Mouse (Mus musculus): ENCODE results near the gene Pfn3. TPM values are rescaled to one million over a fixed set of nuclear protein-coding genes. Genes with fewer than 3 reads are reported as not detected.
A peak's percentile ranks its signal among the peaks of the same experiment; 100 is the strongest.

Gene Pfn3
- polyA plus RNA-seq, 1 experiment from 2014 or later, result not detected

DNA sequence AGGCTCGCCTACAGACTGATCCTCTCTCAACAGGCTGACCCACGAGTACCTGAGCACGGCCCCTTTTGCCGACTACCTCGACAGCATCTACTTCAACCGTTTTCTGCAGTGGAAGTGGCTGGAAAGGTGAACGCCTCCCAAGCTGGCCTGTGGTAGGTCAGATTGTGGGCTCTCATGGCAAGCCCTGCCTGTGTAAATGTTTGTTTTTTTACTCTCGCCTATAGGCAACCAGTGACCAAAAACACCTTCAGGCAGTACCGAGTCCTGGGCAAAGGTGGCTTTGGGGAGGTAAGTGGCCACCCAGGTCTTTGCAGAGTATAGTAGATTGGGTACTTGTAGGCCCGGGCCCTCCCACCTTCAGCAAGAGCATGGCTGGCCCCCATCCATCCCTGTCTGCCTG lies 36.3 kb upstream of the Pfn3 start:
- 87% methylated on average over 10 of the region's 10 CpGs for WGBS
- TF ChIP-seq CTCF (IDR thresholded peaks at IDR 0.05; ENCODE audit: low read depth), result no peak
- Histone ChIP-seq H3K4me3 (ENCODE audit: low read depth, low read length) (no peak overlapping the region), H3K36me3 (ENCODE audit: control insufficient read depth, insufficient read depth) (peaks cover 51% of the 10 kb centered on the region), H3K27ac (ENCODE audit: low read depth, low read length) (0 out of 2 replicates have a peak overlapping the region, but pooled peaks have one; percentile 23), H3K27me3 (replicated peaks; ENCODE audit: control insufficient read depth, insufficient read depth, low read length) (no peaks in the 10 kb centered on the region), H3K4me2 (replicated peaks; ENCODE audit: low read depth) (no peak overlapping the region), H3K9me3 (ENCODE audit: control insufficient read depth) (no peaks in the 10 kb centered on the region), H3K9ac (ENCODE audit: low read depth, low read length) (no peak overlapping the region), H3K4me1 (replicated peaks; ENCODE audit: control insufficient read depth, insufficient read depth, low read length) (peaks cover 5% of the 10 kb centered on the region)
- ATAC-seq, result no peak

DNA sequence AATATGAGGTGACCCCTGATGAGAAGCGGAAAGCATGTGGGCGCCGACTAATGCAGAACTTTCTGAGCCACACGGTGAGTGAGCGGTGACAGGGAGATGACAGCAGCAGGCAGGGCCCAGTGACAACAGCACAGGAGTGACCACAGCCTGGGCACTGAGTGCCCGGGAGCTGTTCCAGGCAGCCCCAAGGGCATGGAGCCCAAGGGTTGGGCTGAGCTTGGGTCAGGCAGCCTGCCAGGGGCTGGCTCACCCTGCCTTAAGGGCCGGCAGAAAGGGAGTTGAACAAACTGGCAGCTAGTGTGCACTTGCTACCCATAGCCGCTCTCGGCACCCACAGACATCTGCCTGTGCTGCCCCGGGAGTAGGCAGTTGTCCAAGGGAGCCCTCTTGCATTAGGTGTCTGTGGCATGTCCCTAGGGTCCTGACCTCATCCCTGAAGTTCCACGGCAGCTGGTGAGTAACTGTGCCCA lies 35.5 kb upstream of the Pfn3 start:
- peaks cover 12% of the 10 kb centered on the region for H3K4me1 ChIP-seq (replicated peaks; ENCODE audit: control insufficient read depth, insufficient read depth, low read length)
- ATAC-seq, result no peak
- TF ChIP-seq CTCF (IDR thresholded peaks at IDR 0.05; ENCODE audit: low read depth), result no peak
- H3K36me3 ChIP-seq (ENCODE audit: control insufficient read depth, insufficient read depth), result peaks cover 44% of the 10 kb centered on the region
- no peak overlapping the region for H3K27ac ChIP-seq (ENCODE audit: low read depth, low read length)
- WGBS, result 94% methylated on average over 11 of the region's 11 CpGs
- H3K9me3 ChIP-seq (ENCODE audit: control insufficient read depth), result no peaks in the 10 kb centered on the region
- H3K27me3 ChIP-seq (replicated peaks; ENCODE audit: control insufficient read depth, insufficient read depth, low read length), result no peaks in the 10 kb centered on the region
- no peak overlapping the region for H3K4me2 ChIP-seq (replicated peaks; ENCODE audit: low read depth)
- H3K9ac ChIP-seq (ENCODE audit: low read depth, low read length), result no peak overlapping the region
- H3K4me3 ChIP-seq (ENCODE audit: low read depth, low read length), result no peak overlapping the region

DNA sequence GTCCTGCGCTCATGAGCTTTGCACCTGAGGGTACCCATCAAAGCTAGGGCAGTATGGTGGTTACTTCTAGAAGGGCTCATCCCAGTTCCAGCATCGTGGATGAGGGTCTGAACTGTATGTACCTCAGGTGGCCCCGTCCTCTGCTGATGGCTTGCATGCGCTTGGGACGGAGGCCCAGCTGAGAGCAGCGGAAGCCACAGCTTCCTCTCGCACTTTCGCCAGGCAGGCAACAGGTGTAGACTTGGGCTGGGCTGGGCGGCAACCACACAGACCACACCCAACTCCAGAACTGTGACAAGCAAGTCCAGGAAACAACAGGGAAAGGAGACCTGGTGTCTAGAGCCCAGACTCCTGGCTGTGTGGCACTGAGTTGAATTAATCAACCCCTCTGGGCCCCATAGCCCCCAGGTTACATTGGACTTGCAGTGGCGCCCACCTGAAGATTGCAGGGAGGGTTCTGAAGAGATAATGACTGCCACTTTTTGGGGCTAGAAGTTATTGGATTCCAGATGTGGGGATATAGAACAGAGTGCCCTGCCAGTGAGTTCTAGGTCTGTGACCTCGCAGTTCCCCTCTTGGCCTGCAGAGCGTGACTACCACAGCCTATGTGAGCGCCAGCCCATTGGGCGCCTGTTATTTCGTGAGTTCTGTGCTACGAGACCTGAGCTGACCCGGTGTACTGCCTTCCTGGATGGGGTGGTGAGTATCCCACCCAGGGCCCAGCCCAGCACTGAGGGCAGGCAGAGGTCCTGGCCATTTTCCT lies 34.8 kb upstream of the Pfn3 start:
- peak overlapping the region; percentile 15; the same call in 1 of the 2 replicates for H3K27ac ChIP-seq (ENCODE audit: low read depth, low read length)

DNA sequence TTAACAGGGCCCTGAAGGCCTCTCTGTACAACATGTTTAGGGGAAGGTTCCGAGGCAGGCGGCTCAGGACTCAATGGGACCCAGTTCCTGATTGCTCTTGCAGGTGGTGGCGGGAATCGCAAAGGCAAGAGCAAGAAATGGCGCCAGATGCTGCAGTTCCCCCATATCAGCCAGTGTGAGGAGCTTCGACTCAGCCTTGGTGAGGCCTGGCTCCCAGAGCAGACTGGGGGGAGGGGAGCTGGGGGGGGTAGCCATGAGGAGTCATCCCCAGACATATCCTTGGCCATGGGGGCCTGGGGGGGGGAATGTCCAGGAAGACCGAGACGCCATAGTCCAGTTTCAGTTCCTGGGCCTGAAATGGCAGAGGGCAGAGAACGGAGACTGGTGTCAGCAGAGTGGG lies 34.2 kb upstream of the Pfn3 start:
- H3K4me2 ChIP-seq (replicated peaks; ENCODE audit: low read depth), result no peak overlapping the region
- no peak overlapping the region for H3K4me3 ChIP-seq (ENCODE audit: low read depth, low read length)
- no peak for ATAC-seq
- no peaks in the 10 kb centered on the region for H3K27me3 ChIP-seq (replicated peaks; ENCODE audit: control insufficient read depth, insufficient read depth, low read length)
- no peak for TF ChIP-seq CTCF (IDR thresholded peaks at IDR 0.05; ENCODE audit: low read depth)
- H3K4me1 ChIP-seq (replicated peaks; ENCODE audit: control insufficient read depth, insufficient read depth, low read length), result peaks cover 13% of the 10 kb centered on the region
- H3K9me3 ChIP-seq (ENCODE audit: control insufficient read depth), result no peaks in the 10 kb centered on the region
- H3K27ac ChIP-seq (ENCODE audit: low read depth, low read length), result 0 out of 2 replicates have a peak overlapping the region, but pooled peaks have one; percentile 15
- 89% methylated on average over 9 of the region's 9 CpGs for WGBS
- H3K9ac ChIP-seq (ENCODE audit: low read depth, low read length), result no peak overlapping the region
- H3K36me3 ChIP-seq (ENCODE audit: control insufficient read depth, insufficient read depth), result peaks cover 39% of the 10 kb centered on the region

More for the DNA sequence above, 34.8 kb upstream of the Pfn3 start:
- 70% methylated on average over 17 of the region's 17 CpGs for WGBS
- Histone ChIP-seq H3K27me3 (replicated peaks; ENCODE audit: control insufficient read depth, insufficient read depth, low read length) (no peaks in the 10 kb centered on the region), H3K9ac (ENCODE audit: low read depth, low read length) (no peak overlapping the region), H3K9me3 (ENCODE audit: control insufficient read depth) (no peaks in the 10 kb centered on the region), H3K4me3 (ENCODE audit: low read depth, low read length) (no peak overlapping the region), H3K36me3 (ENCODE audit: control insufficient read depth, insufficient read depth) (peaks cover 44% of the 10 kb centered on the region), H3K4me1 (replicated peaks; ENCODE audit: control insufficient read depth, insufficient read depth, low read length) (peaks cover 13% of the 10 kb centered on the region), H3K4me2 (replicated peaks; ENCODE audit: low read depth) (no peak overlapping the region)
- TF ChIP-seq CTCF (IDR thresholded peaks at IDR 0.05; ENCODE audit: low read depth), result peak; percentile 27; the same call in 1 of the 2 replicates
- no peak for ATAC-seq

DNA sequence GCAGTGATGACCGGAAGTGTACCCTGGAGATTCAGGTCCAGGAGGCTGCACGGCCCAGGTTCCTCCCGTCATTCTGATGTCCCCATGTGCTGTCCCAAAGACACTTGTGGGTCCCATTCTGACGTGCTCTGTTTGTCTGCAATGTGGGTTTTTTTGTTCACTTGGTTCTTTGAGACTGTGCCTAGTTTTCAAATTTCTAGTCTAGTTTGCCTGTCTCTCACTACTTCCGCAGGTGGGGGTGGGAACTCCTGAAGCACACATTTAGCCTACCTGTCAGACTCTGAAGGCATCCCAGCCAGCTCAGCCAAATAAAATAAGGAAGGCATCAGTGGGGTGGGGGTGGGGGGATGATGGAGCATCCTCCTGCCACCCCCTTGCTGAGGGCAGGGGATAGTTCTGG lies 33.1 kb upstream of the Pfn3 start:
- no peak overlapping the region for H3K9ac ChIP-seq (ENCODE audit: low read depth, low read length)
- ATAC-seq, result no peak
- H3K4me1 ChIP-seq (replicated peaks; ENCODE audit: control insufficient read depth, insufficient read depth, low read length), result peaks cover 13% of the 10 kb centered on the region
- TF ChIP-seq CTCF (IDR thresholded peaks at IDR 0.05; ENCODE audit: low read depth), result no peak
- H3K9me3 ChIP-seq (ENCODE audit: control insufficient read depth), result no peaks in the 10 kb centered on the region
- no peak overlapping the region for H3K4me2 ChIP-seq (replicated peaks; ENCODE audit: low read depth)
- 89% methylated on average over 5 of the region's 5 CpGs for WGBS
- H3K27me3 ChIP-seq (replicated peaks; ENCODE audit: control insufficient read depth, insufficient read depth, low read length), result no peaks in the 10 kb centered on the region
- H3K36me3 ChIP-seq (ENCODE audit: control insufficient read depth, insufficient read depth), result peaks cover 31% of the 10 kb centered on the region
- no peak overlapping the region for H3K27ac ChIP-seq (ENCODE audit: low read depth, low read length)
- H3K4me3 ChIP-seq (ENCODE audit: low read depth, low read length), result no peak overlapping the region

DNA sequence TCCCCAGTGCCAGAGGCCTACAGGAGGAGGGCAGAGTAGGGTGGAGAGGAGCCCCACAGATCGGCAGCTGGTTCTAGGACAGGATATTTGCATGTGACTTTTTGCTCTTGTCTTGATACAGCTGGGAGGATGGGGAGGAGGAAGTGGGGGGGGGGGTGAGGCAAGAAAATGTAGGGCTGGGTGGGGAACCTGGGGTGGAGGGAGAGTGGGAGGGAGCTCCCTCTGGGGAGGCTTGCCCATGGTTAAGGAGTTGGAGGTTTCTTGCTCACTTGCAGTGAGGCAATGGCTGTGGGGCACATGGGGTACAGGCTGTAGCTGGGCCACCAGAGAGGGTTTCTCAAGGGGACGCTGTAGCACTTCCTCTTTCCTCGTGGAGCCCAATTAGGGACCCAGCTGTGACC lies 32.5 kb upstream of the Pfn3 start:
- TF ChIP-seq CTCF (IDR thresholded peaks at IDR 0.05; ENCODE audit: low read depth), result no peak
- H3K36me3 ChIP-seq (ENCODE audit: control insufficient read depth, insufficient read depth), result peaks cover 25% of the 10 kb centered on the region
- no peak overlapping the region for H3K9ac ChIP-seq (ENCODE audit: low read depth, low read length)
- no peak overlapping the region for H3K4me3 ChIP-seq (ENCODE audit: low read depth, low read length)
- H3K4me1 ChIP-seq (replicated peaks; ENCODE audit: control insufficient read depth, insufficient read depth, low read length), result peaks cover 13% of the 10 kb centered on the region
- 58% methylated on average over 3 of the region's 3 CpGs for WGBS
- no peak overlapping the region for H3K27ac ChIP-seq (ENCODE audit: low read depth, low read length)
- H3K9me3 ChIP-seq (ENCODE audit: control insufficient read depth), result no peaks in the 10 kb centered on the region
- H3K27me3 ChIP-seq (replicated peaks; ENCODE audit: control insufficient read depth, insufficient read depth, low read length), result no peaks in the 10 kb centered on the region
- ATAC-seq, result no peak
- H3K4me2 ChIP-seq (replicated peaks; ENCODE audit: low read depth), result no peak overlapping the region

Data from intestine, postnatal 0 days (tissue).